Mouse (Mus musculus) lung, postnatal 10 days (tissue): ENCODE data around the gene Pla2g2c.

ENCODE experiments used
- DNase-seq: peaks from one replicate; pipeline ENCODE4 v3.0.0; 2021

Pla2g2c gene

DNA sequence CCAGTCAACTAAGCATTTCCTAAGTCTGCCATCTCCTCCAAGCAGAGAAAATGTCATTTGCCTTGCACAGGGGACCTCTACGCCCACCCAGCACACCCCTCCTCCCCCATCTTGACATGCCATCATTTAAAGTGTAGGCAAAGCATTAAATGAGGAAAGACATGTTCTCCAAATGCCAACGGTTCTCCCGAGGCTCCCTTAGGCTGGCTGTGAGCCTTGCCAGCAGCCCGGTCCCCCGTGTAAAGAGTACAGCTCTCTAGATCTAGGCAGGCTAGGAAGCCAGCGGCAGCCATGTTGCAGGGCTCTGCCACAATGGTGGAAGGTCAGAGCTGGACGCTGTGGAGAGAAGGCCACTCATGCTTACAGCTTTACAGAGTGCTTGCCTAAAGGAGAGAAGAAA lies 14.6 kb upstream of the Pla2g2c start:
- no peak for DNase-seq

DNA sequence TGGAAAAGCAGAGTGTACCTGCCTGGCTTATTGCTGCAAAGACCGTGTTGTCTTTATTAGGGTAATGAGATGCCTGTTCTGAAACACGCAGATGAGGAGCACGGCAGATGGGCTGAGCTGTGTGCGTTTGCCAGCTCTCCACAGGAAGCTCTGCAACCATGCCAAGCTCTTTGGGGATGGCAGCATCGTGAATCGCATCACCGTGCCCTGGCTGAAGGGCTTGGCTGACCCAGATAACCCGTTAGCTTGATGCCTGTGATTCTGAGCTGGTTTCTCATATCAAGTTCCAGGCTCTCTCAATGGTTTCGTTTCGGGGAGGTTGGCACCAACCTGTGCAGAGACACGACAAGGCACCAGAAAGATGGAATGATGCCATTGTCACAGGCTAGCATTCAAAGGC lies 14.0 kb upstream of the Pla2g2c start:
- no peak for DNase-seq

DNA sequence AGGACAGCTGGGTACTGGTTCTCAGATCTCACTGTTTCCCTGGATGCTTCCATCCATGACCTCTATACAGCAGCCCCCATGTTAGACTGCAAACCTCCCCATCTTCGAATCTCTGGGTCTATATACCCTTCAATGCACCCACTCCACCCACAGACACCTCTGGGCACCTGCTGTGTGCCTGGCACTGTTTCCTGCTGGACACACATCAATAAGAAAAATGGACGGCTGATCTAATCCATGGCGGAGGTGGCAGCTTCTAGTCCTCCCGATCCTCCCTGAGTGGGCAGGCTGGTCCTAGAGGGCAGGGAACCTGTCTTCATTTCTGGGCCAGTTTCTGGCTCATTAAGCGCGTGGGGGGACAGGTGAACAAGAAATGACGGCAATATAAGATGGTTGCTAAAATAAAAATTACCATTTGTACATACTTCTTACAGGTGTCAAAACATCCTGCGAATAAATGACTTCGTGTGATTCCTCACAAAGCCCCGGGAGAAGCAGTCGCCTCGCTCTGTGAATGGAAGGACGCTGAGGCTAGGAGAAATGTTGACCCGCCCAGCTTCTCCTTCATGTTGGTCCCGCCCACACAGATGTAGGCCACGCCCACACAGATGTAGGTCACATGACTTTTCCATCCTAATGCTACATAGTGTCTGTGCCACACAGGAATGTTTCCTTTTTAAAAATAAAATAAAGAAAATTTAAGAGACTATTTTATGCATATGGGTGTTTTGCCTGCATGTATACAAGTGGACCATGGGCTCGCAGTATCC lies 13.4 kb upstream of the Pla2g2c start:
- DNase-seq: no peak

DNA sequence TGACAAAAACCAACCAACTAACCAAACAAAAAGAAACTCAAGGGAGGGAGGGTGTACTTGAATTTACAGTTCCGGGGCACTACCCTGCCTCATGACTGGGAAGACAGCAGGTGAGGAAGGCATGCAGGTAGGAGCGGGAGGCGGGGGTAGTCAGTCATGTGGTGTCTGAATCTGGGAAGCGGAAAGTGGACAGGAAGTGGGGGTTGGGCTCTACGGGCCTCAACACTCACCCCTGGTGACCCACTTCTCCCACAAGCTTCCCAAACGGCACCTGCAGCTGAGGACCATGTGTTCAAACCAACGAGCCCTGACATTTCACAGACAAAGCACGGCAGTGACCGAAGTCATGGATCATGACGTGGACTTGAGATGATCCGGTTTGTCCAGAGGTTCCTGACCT lies 12.5 kb upstream of the Pla2g2c start:
- no peak for DNase-seq

DNA sequence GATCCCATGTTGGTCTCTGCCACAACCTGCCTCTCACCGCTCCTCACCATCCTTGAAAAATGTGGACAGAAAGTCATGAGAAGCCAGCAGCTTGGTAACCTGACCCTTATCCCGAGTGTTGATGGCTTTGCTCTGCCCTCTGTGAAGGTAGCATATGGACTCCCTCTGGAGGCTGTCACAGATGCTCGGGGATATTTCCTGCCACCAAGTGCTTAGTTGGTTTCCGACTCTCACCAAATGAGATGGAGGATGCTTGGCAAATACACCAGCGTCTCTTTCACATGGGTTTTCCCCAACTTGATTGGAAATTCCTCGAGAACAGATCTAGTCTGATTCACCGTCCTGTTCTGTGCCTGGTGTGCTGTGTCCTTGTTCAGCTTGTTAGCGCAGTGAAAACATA lies 12.0 kb upstream of the Pla2g2c start:
- DNase-seq: no peak

DNA sequence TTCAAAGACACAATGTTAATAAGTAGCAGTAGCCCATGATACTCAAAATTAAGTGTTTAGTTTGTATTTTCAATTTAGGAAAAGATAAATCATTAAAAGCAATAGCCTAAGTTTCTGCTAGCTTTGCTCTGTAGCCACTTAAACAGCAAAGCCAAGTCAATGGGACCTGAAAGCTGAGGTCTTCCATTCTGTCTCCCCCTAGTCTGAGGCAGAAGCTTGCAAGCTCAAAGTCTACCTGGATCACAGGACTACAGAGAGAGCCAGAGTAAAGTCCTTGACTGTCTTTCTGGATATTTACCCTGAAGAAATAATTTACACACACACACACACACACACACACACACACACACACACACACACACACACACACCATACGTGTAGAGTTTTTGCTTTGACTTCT lies 10.4 kb upstream of the Pla2g2c start:
- no peak for DNase-seq

DNA sequence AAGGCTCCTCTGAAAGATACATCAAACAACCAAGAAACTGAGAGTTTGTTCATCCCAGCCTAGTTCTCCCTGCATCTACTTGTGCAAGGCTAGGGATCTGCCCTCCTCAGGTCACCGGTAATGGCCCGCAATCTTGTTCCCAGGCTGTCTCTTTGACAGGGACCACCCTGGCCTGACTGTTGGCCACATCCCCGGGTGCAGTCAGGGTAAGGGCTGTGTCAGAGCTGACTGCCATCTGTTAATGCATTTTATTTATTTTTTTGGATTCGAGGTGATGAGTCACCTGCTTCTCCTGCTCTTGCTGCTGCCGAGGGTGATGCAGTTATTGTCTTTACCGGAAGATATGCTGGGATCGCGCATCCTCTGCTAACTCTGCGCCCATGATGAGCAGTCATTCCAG lies 7.9 kb upstream of the Pla2g2c start:
- DNase-seq: no peak

DNA sequence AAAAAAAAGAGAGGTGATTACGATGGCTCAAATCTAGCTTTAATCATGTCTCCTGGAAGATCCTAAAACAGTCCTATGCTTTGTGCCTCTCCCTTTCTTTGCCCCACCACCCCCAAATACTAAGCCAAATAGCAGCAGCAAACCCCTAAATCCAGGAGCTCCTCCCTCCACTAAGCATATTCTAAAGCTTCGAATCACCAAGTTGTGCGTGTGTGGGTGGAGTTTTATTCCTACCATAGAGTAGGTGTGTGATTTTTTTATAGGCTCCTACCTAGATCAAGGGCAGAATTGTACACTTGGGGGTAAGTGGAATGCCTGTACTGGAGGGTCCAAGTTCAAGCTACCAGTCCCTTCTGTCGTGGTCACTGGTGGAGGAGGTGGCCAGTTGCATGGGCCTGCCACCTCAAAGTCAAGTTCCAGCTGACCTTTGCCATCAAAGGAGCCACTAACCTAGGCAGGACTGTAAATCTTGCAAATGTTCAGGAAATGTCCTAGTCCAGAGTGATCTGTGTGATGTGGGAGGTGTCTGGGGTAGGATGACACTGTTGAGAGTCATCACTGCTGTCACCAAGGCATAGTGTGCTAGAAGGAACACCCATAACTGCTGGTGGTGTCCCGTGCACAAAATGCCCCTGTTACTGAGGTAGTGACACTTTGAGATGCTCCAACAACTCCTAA lies 5.9 kb upstream of the Pla2g2c start:
- no peak for DNase-seq

DNA sequence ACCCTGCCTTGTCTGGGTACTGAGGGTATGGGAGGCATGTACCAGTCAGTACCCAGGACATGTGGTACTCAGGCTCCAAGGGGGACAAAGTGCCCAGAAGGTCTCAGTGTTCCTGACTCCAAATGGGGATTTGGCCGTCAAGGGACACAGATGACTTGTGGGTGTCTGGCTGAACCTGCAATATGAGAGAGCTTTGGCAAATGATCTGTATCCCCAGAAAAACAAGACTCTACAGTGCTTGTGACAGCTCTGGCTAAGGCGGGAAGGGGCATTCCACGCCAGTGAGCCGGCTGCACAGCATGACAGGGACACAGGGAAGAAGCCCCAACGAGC lies 5.4 kb upstream of the Pla2g2c start:
- no peak for DNase-seq

DNA sequence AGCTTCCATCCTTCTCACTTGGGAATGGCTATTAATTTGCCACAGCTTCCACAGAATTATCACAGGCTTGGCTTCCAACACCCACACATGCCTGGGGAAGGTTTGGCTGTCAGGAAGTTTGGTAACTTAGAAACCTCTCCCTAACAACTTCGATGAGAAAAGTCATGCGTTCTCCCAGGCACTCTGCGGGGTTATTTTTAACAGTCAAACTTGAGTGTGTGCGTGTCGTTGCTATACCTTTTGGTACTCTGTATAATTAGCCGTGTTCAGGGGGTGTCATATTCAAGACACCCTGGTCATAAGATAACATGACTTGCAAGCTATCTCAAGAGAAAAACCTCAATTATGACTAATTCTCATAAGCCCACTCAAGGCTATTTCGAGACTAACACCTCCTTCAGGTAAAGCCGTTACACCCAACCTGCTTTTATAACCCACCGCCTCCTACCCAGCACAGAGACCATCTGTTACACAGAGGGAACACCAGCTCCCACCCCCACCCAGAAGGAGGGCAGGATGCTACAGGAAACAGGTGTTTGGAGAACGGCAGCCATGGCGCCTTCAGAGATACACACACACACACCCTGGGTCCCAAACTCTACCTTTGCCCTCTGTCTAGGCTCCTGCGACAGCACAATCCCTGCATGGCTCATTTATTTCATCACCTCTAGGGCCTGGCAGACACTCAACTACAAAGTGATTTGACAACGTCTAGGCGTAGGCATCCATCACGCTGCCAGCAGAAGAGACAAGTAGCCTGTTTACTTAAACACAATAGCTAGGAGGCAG lies 905 bp upstream of the Pla2g2c start:
- peak; percentile 37 for DNase-seq

DNA sequence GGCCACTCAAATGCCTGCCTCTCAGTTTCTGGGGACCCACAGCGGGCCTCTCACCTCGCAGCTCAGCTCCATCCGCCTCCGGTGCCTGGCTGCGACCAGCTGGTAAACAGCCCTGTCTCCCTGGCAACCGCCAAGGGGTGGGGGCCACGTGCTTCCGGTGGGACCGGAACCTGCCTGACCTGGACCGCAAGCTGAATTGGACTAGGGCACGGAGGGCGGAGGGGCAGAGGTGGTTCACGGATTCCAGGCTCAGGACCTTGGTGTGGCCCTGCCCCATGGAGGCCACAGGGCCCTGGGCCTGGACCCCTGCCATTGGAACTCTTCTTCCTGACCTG lies 502 bp downstream of the Pla2g2c start:
- DNase-seq: peak; percentile 85

DNA sequence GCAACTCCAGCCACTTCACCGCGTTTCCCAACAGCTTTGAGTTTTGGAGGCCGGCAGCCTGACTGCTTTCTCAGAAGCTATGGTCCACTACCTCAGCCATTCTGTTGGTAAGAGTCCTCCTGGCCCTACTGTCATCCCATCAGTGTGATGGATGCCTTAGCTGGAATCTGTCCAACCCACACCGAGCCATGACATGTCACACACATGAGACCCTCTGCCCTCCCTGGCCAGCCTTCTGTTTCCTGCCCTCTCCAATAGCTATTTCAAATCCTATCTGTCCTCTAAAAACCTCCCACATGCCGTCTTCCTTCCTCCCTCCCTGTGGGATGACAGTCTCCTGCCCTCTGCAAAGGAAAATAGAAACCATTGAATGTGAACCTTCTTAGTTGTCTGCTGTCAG lies 1.2 kb downstream of the Pla2g2c start:
- DNase-seq: peak; percentile 23

DNA sequence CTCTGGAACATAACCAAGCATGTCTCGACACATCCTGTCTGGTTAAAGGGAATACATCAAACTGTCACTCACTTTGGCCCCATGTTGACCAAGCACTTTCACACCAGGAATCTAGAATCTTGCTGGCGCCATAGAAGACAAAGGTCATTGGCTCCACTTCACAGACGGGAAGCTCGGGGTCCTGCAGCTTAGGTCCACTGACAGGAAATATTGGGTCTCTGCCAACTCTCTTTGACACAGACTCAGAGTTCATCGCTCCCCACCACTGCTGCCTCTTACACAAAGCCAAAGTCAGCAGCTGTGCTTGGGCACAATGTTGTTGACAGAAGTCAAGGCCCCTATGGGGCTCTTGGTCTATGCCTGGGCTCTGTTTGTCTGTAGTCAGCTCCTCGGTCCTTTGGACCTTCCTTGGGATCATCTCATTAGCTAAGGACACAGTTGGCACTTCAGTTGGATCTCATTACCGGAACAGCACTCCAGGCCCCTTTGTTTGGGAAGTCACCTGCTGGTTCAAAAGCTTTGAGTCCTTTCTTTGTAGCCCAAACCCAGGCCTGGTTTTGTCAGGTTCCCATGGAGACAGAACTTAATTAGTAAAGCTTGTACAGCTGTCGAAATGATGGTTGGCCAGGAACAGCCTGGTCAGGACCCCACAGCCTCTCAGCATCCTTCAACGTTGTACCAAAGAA lies 4.6 kb downstream of the Pla2g2c start:
- peak; percentile 75 for DNase-seq

DNA sequence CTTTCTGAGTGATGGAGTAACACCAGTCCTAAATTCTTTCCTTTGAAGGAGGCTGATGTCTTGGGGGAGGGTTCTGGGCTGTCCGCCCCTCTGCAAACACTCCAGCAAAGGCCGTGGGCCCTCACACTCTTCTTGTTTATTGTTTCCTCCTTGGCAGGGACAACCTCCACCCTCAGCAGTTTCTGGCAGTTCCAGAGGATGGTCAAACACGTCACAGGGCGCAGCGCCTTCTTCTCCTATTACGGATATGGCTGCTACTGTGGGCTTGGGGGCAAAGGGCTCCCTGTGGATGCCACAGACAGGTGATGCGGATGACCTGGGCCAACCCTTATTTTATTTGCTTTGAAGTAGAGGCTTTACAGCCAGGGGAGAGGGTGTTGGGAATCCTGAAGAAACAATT lies 9.5 kb downstream of the Pla2g2c start:
- DNase-seq: peak; percentile 47

DNA sequence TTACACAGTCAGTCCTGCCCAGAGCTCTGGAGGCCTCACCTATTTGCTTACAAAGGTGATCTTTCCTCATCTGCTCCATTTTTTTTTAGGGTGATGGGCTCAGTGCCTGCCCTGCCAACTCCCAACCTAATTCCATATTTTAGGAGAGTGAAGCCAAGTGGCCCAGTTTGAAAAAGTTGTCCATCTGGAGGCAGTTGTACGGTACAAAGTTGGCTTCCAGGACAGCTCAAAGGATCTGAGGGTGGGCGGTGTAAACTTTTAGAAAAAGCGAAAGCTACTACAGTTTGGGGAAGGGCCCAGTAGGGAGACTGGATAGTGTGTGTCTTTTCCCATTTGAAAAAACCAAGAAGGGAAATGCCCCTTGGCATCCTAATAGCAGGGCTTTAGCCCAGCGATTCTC lies 10.3 kb downstream of the Pla2g2c start:
- DNase-seq: no peak

DNA sequence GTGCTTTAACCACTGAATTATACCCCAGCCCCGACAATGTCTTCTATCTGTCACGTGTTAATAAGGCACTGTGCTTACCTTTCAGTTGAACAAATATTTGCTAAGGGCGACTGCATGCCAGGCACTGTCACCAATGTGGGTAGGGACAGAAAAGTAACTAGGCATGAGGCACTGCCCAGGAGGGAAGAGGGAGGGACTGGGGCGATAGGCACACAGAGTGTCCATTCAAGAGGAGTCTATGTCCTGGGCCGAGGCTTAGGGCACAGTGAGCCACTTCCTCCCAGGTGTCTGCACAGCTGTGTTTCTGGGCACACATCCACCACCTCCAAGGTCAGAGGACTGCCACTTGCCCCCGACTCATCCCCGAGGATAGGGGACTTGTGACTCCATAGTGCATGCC lies 12.4 kb downstream of the Pla2g2c start, which contains the start of gene Ubxn10:
TSS of gene Ubxn10 (minus strand) at position 137 of the 400 bp plus-strand sequence.
- DNase-seq: peak; percentile 58

DNA sequence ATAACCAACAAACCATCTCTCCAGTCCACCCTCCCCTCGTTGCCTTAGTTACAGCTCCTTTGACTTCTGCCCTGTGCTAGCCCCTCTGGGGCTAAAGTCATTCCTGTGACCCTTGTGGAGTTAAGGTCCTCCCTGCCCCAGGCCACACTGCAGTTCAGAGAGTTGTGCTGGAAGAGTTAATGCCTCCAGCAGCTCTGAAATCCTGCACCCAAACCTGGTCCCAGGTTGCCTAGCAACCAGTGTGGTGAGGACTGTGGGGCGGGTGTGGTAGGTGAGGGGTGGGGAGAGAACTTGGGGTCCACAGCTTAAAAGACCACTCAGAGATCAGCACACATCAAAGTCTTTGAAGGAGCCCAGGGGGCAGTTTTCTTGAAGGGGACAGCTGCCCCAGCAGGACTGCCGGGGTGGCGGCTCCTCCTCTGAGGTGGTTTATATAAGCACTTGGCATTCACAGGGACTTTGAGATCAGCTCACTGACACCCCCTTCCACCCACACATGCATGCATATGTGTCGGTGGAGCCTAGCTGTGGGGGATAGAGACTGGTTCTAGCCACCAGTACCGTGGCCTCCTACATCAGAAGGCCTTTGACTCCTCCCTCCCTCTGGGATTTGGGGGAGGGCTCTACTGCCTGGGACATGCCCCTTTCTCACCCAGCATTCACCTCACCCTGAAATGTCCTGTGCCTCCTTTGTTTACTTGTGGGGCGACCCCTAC lies 14.7 kb downstream of the Pla2g2c start:
- peak; percentile 21 for DNase-seq

DNA sequence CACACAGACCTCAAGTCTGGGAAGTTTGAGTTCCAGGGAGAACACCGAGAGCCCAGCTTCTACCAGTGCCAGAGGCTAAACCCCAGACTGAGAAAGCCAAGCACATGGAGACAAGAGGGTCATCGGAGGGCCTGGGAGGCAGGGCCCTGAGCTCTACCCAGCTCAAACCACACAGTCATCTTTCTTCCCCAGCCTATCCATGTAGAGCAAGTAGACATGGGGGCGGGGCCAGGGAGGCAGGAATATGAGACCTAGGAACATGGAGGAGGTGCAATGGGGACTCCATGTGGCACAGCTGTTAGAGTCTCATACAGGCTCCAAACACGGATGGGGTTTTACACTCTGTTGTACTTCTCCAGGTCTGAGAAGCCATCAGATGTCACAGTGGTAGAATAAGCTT lies 21.3 kb downstream of the Pla2g2c start:
- peak; percentile 48 for DNase-seq

DNA sequence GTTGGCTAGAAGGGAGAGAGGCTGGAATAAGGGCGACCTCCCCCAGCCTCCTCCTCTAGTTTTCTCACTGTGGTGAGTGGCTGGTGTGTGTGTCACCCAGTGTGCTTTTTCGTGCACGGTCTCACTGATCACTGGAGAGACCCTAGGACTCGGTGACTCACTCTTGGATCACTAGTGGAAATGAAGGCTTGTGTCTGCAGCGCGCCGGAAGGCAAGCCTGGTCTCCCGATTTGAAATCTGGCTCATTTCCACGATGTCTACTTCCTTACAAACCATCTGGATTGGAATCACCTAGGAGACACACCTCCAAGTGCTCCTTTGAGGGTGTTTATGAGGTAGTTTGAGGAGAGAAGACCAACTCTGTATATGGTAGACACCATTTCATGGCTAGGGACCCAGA lies 22.3 kb downstream of the Pla2g2c start:
- no peak for DNase-seq

DNA sequence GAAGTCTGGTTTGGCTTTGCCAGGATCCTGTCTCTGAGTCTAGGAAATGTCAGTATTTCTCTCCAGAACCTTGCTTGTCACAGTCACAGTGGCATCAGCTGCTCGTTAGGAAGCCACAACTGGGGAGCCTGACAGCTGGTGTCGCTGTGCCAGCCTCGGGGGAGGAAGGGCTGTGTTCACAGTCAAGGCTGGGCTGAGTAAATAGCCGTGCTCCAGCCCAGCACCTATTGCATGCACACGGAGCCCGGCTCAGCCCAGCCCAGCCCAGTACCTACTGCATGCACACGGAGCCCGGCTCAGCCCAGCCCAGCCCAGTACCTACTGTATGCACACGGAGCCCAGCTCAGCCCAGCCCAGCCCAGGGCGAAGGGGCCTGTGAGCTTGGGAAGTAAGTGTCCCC lies 23.3 kb downstream of the Pla2g2c start:
- DNase-seq: peak; percentile 45

DNA sequence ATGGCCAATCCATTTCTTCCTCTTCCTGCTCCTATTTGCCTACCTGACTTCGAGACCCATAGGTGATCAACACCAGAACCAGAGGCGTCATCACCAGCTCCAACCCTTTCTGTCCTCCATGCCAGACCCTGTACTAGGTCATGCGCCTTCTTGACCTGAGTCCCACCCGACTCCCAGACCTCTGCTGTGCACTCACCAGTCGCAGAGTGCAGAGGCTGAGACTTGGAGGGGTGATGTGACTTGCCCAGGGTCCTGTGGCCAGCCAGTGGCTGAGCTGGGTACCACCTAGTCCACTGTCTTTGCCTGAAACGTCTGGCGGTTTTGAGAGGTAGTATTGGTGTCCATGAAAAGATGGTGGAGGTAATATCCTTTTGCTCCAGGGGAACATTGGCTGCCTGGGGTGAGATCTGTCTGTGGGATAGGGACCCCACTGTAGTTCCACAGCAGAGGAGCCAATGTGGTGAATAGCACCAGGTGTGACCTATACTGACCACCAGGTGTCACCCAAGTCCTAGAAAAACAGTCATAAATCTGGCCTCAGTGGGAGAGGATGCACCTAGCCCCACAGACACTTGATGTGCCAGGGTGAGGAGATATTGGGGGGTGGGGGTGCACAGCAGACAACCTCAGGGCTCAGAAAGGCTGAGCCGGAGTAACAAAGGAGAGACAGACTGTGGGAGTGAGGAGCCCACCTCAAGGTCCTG lies 23.9 kb downstream of the Pla2g2c start:
- DNase-seq: peak; percentile 55

DNA sequence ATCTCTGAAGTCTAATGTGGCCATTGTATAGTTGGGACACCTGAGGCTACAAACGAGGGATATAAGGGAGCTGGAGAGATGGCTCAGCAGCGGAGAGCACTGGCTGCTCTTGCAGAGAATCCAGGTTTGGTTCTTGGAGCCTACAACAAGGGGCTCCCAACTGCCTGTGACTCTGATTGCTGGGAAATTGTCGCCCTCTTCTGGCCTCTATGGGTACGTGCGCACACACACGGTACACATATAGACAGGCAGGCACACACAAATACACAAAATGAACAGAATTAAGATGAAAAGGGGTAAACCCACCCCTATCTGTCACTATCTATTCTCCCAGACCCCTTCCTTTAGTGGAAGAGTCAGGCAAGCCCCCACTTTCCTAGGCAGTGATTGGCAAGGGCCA lies 28.0 kb downstream of the Pla2g2c start:
- no peak for DNase-seq
